Mouse (Mus musculus) thymus, adult 2 months (tissue): ENCODE measurements around the gene Snx9.

Source experiments
- CTCF ChIP-seq: fragments of 200-500 bp; IDR thresholded peaks from 2 replicates; pipeline ENCODE4 v1.5.1; 2012; ENCODE audit warnings: mild to moderate bottlenecking, control low read depth, low read length, moderate library complexity, borderline replicate concordance; ENCODE audit not compliant: control insufficient read depth, poor library complexity, insufficient read depth; ENCODE audit errors: extremely low read depth
- POLR2A ChIP-seq: fragments of 200-500 bp; IDR thresholded peaks from 2 replicates; pipeline ENCODE4 v1.6.1; 2012; ENCODE audit warnings: mild to moderate bottlenecking, low read length, control low read depth, moderate library complexity; ENCODE audit not compliant: control insufficient read depth, poor library complexity, insufficient read depth; ENCODE audit errors: extremely low read depth

GRCm38 (mm10) chr17:5831257-5831806 lies 9.8 kb upstream of the Snx9 start:
- TF ChIP-seq CTCF = no peak
- TF ChIP-seq POLR2A = no peak
